Mouse (Mus musculus): ENCODE results near the gene Mrpl40.

- TF ChIP-seq CTCF (IDR thresholded peaks at IDR 0.05; ENCODE audit: low read depth) (no peak), EP300 (IDR thresholded peaks at IDR 0.05; ENCODE audit: low read depth) (peak; percentile 75)
Observed at GRCm38 (mm10) chr16:18896429-18896828, 19.8 kb upstream of the Mrpl40 start.
